Mouse (Mus musculus) limb, embryonic 12.5 days (tissue): ENCODE results near the gene Cpsf4l. TPM values are rescaled to one million over a fixed set of nuclear protein-coding genes. Genes with fewer than 3 reads are reported as not detected.
A peak's percentile ranks its signal among the peaks of the same experiment; 100 is the strongest.

ENCODE experiments used
- ATAC-seq: fragments of 200-750 bp; cut with Nextera tagmentation; 2 replicates; pipeline ENCODE4 v1.8.0; 2017; ENCODE audit warnings: low read depth, moderate TSS enrichment; ENCODE audit not compliant: insufficient number of reproducible peaks, insufficient read depth, low FRiP score, low TSS enrichment
- H3K27ac ChIP-seq: fragments of 300-500 bp; sonication (generic); 2 replicates; pipeline ENCODE4 v1.5.1; 2016; ENCODE audit warnings: mild to moderate bottlenecking, moderate library complexity
- H3K27me3 ChIP-seq: fragments of 300-500 bp; sonication (generic); 2 replicates; pipeline ENCODE4 v1.6.1; 2016; ENCODE audit warnings: mild to moderate bottlenecking, moderate library complexity
- H3K36me3 ChIP-seq: fragments of 300-500 bp; sonication (generic); 2 replicates; pipeline ENCODE4 v1.6.1; 2016; ENCODE audit warnings: mild to moderate bottlenecking, moderate library complexity
- H3K4me1 ChIP-seq: fragments of 300-500 bp; sonication (generic); replicated peaks from 2 replicates; pipeline ENCODE4 v1.6.1; 2016
- H3K4me2 ChIP-seq: fragments of 300-500 bp; sonication (generic); 2 replicates; pipeline ENCODE4 v1.6.1; 2016; ENCODE audit warnings: mild to moderate bottlenecking, moderate library complexity
- H3K4me3 ChIP-seq: fragments of 300-500 bp; sonication (generic); replicated peaks from 2 replicates; pipeline ENCODE4 v1.5.1; 2016; ENCODE audit warnings: mild to moderate bottlenecking
- H3K9ac ChIP-seq: fragments of 300-500 bp; sonication (generic); replicated peaks from 2 replicates; pipeline ENCODE4 v1.6.1; 2016; ENCODE audit warnings: mild to moderate bottlenecking, moderate library complexity
- H3K9me3 ChIP-seq: fragments of 300-500 bp; sonication (generic); 2 replicates; pipeline ENCODE4 v1.6.1; 2016; ENCODE audit warnings: mild to moderate bottlenecking, moderate library complexity
- WGBS: fragments of 180-500 bp; shearing (Covaris S2); methylation state at CpG from one replicate; pipeline ENCODE4 v1.1.7; 2016; 5-methylcytosine and 5-hydroxymethylcytosine counted together
- polyA plus RNA-seq: library from polyadenylated mRNA; unstranded; fragments of >200 nt; fragmentation: Nextera tagmentation; extraction: Ambion mirVana; gene quantifications from 2 replicates; pipeline ENCODE4 v1.2.1, GENCODE M21; 2016

Gene Cpsf4l
- polyA plus RNA-seq, 1 experiment from 2014 or later, result 0.75 TPM

DNA sequence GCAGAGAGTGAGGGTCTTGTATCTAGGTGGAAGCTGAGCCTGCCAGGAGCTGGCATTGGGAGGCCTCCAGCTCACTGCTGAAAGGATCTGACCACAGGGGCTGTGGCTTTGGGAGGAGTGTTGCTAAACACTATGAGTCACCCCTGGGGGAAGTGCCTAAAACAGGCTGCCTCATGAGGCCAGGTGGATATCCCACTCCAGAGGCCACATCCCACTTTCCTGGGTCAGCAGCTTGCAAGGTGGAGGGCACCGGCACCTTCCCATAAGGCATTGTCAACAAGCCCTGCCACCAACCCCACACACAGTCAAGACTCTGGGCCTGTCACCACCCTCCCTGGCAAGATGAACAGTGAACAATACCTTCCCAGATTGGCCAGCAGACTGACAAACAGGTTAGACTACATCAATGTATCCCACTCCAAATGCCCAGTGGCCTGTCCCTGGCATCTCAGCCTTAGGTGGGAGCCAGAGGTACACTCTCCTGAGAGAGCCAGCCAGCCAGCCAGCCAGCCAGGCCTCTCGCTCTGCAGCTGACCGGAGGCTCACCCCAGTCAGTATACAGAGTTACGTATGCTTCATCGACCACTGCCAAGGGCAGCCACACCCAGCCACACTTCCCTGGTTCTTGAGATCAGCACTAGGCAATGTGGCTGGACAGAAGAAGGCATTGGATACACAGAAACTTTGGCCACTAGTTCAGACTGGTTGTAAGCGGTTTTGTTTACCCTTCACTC, 24.0 kb upstream of the Cpsf4l start:
- H3K9ac ChIP-seq, result no peak overlapping the region
- no peaks in the 10 kb centered on the region for H3K9me3 ChIP-seq
- ATAC-seq, result no peak
- peaks cover 91% of the 10 kb centered on the region for H3K4me1 ChIP-seq
- no peak overlapping the region for H3K4me2 ChIP-seq
- H3K27me3 ChIP-seq, result no peaks in the 10 kb centered on the region
- no peak overlapping the region for H3K27ac ChIP-seq
- no peak overlapping the region for H3K4me3 ChIP-seq
- 74% methylated on average over 6 of the region's 6 CpGs for WGBS
- H3K36me3 ChIP-seq, result peaks cover 52% of the 10 kb centered on the region

GRCm38 (mm10) chr11:113731945-113732612, 22.3 kb upstream of the Cpsf4l start:
- Histone ChIP-seq H3K4me1 (peaks cover 93% of the 10 kb centered on the region), H3K36me3 (peaks cover 58% of the 10 kb centered on the region), H3K27me3 (no peaks in the 10 kb centered on the region), H3K9ac (no peak overlapping the region), H3K9me3 (no peaks in the 10 kb centered on the region), H3K27ac (no peak overlapping the region), H3K4me2 (no peak overlapping the region), H3K4me3 (no peak overlapping the region)
- ATAC-seq, result no peak
- 92% methylated on average over 10 of the region's 10 CpGs for WGBS

DNA sequence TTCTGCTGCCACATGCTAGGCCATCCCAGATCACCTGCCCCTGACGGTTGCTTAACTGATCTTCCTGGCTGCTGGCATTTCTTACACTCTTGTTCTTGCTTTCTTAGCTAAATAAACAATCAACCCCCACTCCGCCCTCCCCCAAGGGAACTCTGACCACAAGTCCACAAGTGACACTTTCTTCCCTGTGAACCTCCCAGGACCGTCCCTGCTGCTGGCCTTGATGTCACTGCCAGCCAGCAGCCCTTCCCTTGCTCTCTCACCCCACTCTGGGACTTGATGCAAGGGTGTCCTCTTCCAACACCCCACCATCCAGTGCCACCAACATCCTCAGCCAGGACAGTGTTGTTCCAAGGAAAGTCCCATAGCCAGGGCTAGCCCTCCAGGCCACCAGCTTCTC, 21.1 kb upstream of the Cpsf4l start:
- no peak overlapping the region for H3K4me3 ChIP-seq
- no peak overlapping the region for H3K27ac ChIP-seq
- H3K27me3 ChIP-seq, result no peaks in the 10 kb centered on the region
- peaks cover 60% of the 10 kb centered on the region for H3K36me3 ChIP-seq
- no peaks in the 10 kb centered on the region for H3K9me3 ChIP-seq
- WGBS, result 70% methylated on average over 3 of the region's 3 CpGs
- no peak overlapping the region for H3K9ac ChIP-seq
- no peak overlapping the region for H3K4me2 ChIP-seq
- no peak for ATAC-seq
- H3K4me1 ChIP-seq, result peaks cover 93% of the 10 kb centered on the region

GRCm38 (mm10) chr11:113729917-113730316, 20.1 kb upstream of the Cpsf4l start:
- Histone ChIP-seq H3K4me2 (no peak overlapping the region), H3K27ac (peak overlapping the region; percentile 91; the same call in 1 of the 2 replicates), H3K9me3 (no peaks in the 10 kb centered on the region), H3K4me3 (no peak overlapping the region), H3K36me3 (peaks cover 66% of the 10 kb centered on the region), H3K27me3 (no peaks in the 10 kb centered on the region), H3K4me1 (peaks cover 90% of the 10 kb centered on the region), H3K9ac (no peak overlapping the region; the same call in 1 of the 2 replicates)
- 48% methylated on average over 8 of the region's 8 CpGs for WGBS
- ATAC-seq, result no peak

DNA sequence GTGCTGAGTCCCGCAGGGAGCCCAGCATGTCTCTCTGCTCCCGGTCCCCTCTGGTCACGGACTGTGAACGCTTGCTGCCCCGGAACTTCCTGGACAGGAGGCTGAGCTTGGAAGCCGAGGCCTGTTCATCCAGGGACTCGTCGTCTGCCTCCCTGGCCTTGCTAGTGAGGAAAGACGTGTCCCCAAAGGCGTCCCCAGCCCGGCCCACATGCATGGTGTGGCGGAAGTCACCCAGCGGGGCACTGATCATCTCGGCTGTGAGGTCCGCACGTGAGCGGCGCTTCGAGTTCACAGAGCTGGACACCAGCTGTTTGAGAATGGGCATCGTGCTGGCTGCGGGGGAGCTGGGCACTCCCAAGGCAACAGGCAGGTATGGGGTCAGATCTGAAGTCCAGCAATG, 19.4 kb upstream of the Cpsf4l start:
- peaks cover 83% of the 10 kb centered on the region for H3K4me1 ChIP-seq
- H3K27ac ChIP-seq, result peak overlapping the region; percentile 91
- H3K4me3 ChIP-seq, result no peak overlapping the region
- no peak overlapping the region for H3K4me2 ChIP-seq
- no peak overlapping the region for H3K9ac ChIP-seq
- WGBS, result 78% methylated on average over 21 of the region's 21 CpGs
- H3K36me3 ChIP-seq, result peaks cover 69% of the 10 kb centered on the region
- H3K27me3 ChIP-seq, result no peaks in the 10 kb centered on the region
- ATAC-seq, result no peak
- H3K9me3 ChIP-seq, result no peaks in the 10 kb centered on the region

GRCm38 (mm10) chr11:113727992-113728391, 18.2 kb upstream of the Cpsf4l start:
- Histone ChIP-seq H3K4me2 (0 out of 2 replicates have a peak overlapping the region, but pooled peaks have one; percentile 13), H3K9ac (no peak overlapping the region), H3K27ac (peak overlapping the region; percentile 91), H3K4me1 (peaks cover 71% of the 10 kb centered on the region), H3K36me3 (peaks cover 79% of the 10 kb centered on the region), H3K4me3 (no peak overlapping the region), H3K9me3 (no peaks in the 10 kb centered on the region), H3K27me3 (no peaks in the 10 kb centered on the region)
- no peak for ATAC-seq
- 17% methylated on average over 6 of the region's 6 CpGs for WGBS

- Histone ChIP-seq H3K9ac (no peak overlapping the region), H3K4me2 (0 out of 2 replicates have a peak overlapping the region, but pooled peaks have one; percentile 13), H3K27me3 (no peaks in the 10 kb centered on the region), H3K27ac (peak overlapping the region; percentile 91), H3K36me3 (peaks cover 79% of the 10 kb centered on the region), H3K9me3 (no peaks in the 10 kb centered on the region), H3K4me1 (peaks cover 63% of the 10 kb centered on the region), H3K4me3 (no peak overlapping the region)
- 37% methylated on average over 14 of the region's 14 CpGs for WGBS
- ATAC-seq, result no peak
Measured at GRCm38 (mm10) chr11:113726994-113727888, 17.4 kb upstream of the Cpsf4l start.

GRCm38 (mm10) chr11:113725235-113726048, 15.6 kb upstream of the Cpsf4l start:
- no peak overlapping the region for H3K4me3 ChIP-seq
- no peaks in the 10 kb centered on the region for H3K27me3 ChIP-seq
- peaks cover 67% of the 10 kb centered on the region for H3K36me3 ChIP-seq
- H3K27ac ChIP-seq, result 0 out of 2 replicates have a peak overlapping the region, but pooled peaks have one; percentile 29
- ATAC-seq, result no peak
- H3K9ac ChIP-seq, result no peak overlapping the region
- H3K9me3 ChIP-seq, result no peaks in the 10 kb centered on the region
- WGBS, result 90% methylated on average over 4 of the region's 4 CpGs
- H3K4me2 ChIP-seq, result no peak overlapping the region
- peaks cover 50% of the 10 kb centered on the region for H3K4me1 ChIP-seq

DNA sequence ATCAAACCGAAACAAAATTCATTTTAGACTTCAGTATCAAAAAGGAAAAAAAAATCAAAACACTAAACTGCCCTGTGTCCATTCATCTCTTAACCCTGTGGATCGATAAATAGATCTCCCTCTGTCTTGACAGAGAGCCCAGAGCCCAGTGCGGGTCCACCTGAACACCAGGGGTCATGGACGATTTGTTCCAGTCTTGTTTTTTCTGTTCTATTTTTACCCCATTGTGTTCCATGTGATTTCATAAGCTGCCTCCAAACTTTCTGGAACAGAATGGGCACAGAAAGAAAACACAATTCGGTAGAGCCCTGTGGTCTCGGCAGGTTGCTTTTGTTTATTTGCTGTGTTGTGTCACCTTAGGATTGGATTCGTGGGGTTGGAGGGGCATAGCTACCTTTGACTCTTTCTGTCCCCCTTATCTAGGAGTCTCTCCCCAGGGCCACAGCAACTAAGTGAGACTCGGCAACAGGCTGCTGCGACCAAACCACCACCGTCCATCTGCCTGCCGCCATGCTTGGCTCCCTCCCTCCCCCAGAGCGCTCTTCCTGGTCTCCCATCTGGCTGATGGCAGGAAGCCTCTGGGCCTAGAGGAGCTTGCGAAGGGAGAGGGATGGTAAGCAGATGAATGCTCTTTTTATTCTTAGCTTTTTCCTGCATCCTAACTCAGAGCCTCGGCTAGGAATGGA, 12.7 kb upstream of the Cpsf4l start:
- H3K27me3 ChIP-seq, result no peaks in the 10 kb centered on the region
- peaks cover 41% of the 10 kb centered on the region for H3K36me3 ChIP-seq
- no peak for ATAC-seq
- 0 out of 2 replicates have a peak overlapping the region, but pooled peaks have one; percentile 12 for H3K9ac ChIP-seq
- no peak overlapping the region for H3K27ac ChIP-seq
- H3K4me2 ChIP-seq, result no peak overlapping the region
- 66% methylated on average over 14 of the region's 14 CpGs for WGBS
- no peak overlapping the region for H3K4me3 ChIP-seq
- no peaks in the 10 kb centered on the region for H3K9me3 ChIP-seq
- H3K4me1 ChIP-seq, result peaks cover 21% of the 10 kb centered on the region

DNA sequence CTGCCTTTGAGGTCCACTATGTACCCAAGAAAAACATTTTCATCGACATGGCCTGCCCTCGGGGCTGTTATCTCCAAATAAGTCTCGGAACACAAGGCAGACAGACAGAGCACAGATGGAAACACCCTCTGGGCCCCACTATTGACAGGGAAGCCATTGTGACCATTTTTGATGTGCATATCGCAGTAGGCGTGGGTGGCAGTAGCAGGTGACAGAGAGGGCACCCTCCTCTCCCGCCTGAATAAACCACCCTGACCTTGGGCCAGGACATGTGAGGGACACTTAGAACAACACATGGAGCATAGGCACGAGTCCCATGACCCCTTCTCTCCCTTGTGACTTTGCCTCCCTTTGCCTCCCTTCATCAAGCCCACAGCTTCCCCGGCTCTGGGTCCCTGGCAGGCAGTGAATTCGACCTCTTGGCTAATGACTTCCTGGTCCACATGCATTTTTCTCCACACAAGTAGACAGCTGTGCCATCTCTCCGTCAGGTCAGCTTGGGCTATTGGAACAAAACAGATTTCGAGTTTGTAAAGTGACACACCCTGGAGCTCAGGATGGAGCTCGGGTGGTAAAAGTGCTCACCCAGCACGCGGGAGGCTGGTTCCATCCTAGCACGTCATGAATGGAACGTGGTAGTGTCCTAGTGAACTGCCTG, 8.1 kb upstream of the Cpsf4l start:
- Histone ChIP-seq H3K4me1 (peaks cover 8% of the 10 kb centered on the region), H3K27me3 (no peaks in the 10 kb centered on the region), H3K36me3 (no peaks in the 10 kb centered on the region), H3K27ac (no peak overlapping the region), H3K4me2 (no peak overlapping the region), H3K4me3 (no peak overlapping the region), H3K9me3 (no peaks in the 10 kb centered on the region), H3K9ac (no peak overlapping the region)
- 78% methylated on average over 16 of the region's 16 CpGs for WGBS
- no peak for ATAC-seq
